Mouse (Mus musculus) forebrain, embryonic 11.5 days (tissue): ENCODE data around the gene Helt. TPM values are rescaled to one million over a fixed set of nuclear protein-coding genes. Genes with fewer than 3 reads are reported as not detected.
A peak's percentile ranks its signal among the peaks of the same experiment; 100 is the strongest.
"Not testable (repeated sequence)": the region's sequence is repeated elsewhere in the genome, so short reads cannot be mapped to it uniquely, and the experiment has no call there.

ENCODE experiments used
- ATAC-seq: fragments of 200-750 bp; cut with Nextera tagmentation; replicated peaks from 2 replicates; pipeline ENCODE4 v1.8.0; 2017; ENCODE audit warnings: moderate TSS enrichment; ENCODE audit not compliant: low FRiP score
- DNase-seq: peaks from one replicate; pipeline ENCODE4 v3.0.0-alpha.2; 2017; ENCODE audit warnings: low spot score
- H3K27ac ChIP-seq: fragments of 300-500 bp; sonication (generic); 2 replicates; pipeline ENCODE4 v1.5.1; 2014; ENCODE audit warnings: low read depth, low read length
- H3K27me3 ChIP-seq: fragments of 300-500 bp; sonication (generic); 2 replicates; pipeline ENCODE4 v1.6.1; 2014; ENCODE audit warnings: mild to moderate bottlenecking, low read length, mixed read lengths; ENCODE audit not compliant: control insufficient read depth, insufficient read depth
- H3K36me3 ChIP-seq: fragments of 300-500 bp; sonication (generic); 2 replicates; pipeline ENCODE4 v1.6.1; 2014; ENCODE audit warnings: mild to moderate bottlenecking, low read length, moderate library complexity, mixed read lengths; ENCODE audit not compliant: control insufficient read depth, insufficient read depth
- H3K4me1 ChIP-seq: fragments of 300-500 bp; sonication (generic); replicated peaks from 2 replicates; pipeline ENCODE4 v1.6.1; 2014; ENCODE audit warnings: low read length, mixed read lengths; ENCODE audit not compliant: control insufficient read depth, insufficient read depth
- H3K4me2 ChIP-seq: fragments of 300-500 bp; sonication (generic); 2 replicates; pipeline ENCODE4 v1.6.1; 2014; ENCODE audit warnings: low read depth, mild to moderate bottlenecking, low read length, moderate library complexity, mixed read lengths; ENCODE audit not compliant: severe bottlenecking
- H3K4me3 ChIP-seq: fragments of 300-500 bp; sonication (generic); 2 replicates; pipeline ENCODE4 v1.5.1; 2014; ENCODE audit warnings: low read depth, low read length
- H3K9ac ChIP-seq: fragments of 300-500 bp; sonication (generic); 2 replicates; pipeline ENCODE4 v1.6.1; 2014; ENCODE audit warnings: low read length
- H3K9me3 ChIP-seq: fragments of 300-500 bp; sonication (generic); 2 replicates; pipeline ENCODE4 v1.6.1; 2016; ENCODE audit warnings: low read length, mixed read lengths; ENCODE audit not compliant: control insufficient read depth
- WGBS: fragments of 180-500 bp; shearing (Covaris S2); extraction: QIAGEN DNeasy Blood & Tissue Kit; methylation state at CpG from one replicate; pipeline ENCODE4 v1.1.7; 2014; 5-methylcytosine and 5-hydroxymethylcytosine counted together
- polyA plus RNA-seq: library from polyadenylated mRNA; unstranded; fragments of >200 nt; fragmentation: Nextera tagmentation; extraction: Ambion mirVana; gene quantifications from 2 replicates; pipeline ENCODE4 v1.2.1, GENCODE M21; 2014

Helt gene
- polyA plus RNA-seq, 1 experiment from 2014 or later, result 7.4 TPM

- H3K27me3 ChIP-seq, result no peaks in the 10 kb centered on the region
- H3K9ac ChIP-seq, result no peak overlapping the region
- peaks cover 5% of the 10 kb centered on the region for H3K4me1 ChIP-seq
- no peaks in the 10 kb centered on the region for H3K36me3 ChIP-seq
- 41% methylated on average over 4 of the region's 4 CpGs for WGBS
- H3K4me3 ChIP-seq, result no peak overlapping the region
- DNase-seq (no peak), ATAC-seq (no peak)
- H3K9me3 ChIP-seq, result no peaks in the 10 kb centered on the region
- H3K4me2 ChIP-seq, result no peak overlapping the region
- H3K27ac ChIP-seq, result no peak overlapping the region
Observed at GRCm38 (mm10) chr8:46266801-46267200, 27.7 kb downstream of the Helt start.

GRCm38 (mm10) chr8:46264206-46264605 lies 30.3 kb downstream of the Helt start:
- not testable (repeated sequence) for H3K27me3 ChIP-seq, H3K9me3 ChIP-seq, H3K27ac ChIP-seq, H3K4me2 ChIP-seq, H3K36me3 ChIP-seq, H3K9ac ChIP-seq, H3K4me3 ChIP-seq, ATAC-seq, DNase-seq, H3K4me1 ChIP-seq
- WGBS, result 88% methylated on average over 4 of the region's 4 CpGs

- 25% methylated on average over 19 of the region's 19 CpGs for WGBS
- no peak overlapping the region for H3K9ac ChIP-seq
- no peak for ATAC-seq
- H3K4me2 ChIP-seq, result no peak overlapping the region
- H3K27ac ChIP-seq, result no peak overlapping the region
- H3K36me3 ChIP-seq, result no peaks in the 10 kb centered on the region
- no peak for DNase-seq
- H3K9me3 ChIP-seq, result no peaks in the 10 kb centered on the region
- H3K4me3 ChIP-seq, result no peak overlapping the region
- H3K27me3 ChIP-seq, result no peaks in the 10 kb centered on the region
- no peaks in the 10 kb centered on the region for H3K4me1 ChIP-seq
Observed at GRCm38 (mm10) chr8:46257921-46258682, 36.4 kb downstream of the Helt start.

GRCm38 (mm10) chr8:46252456-46252855 lies 42.0 kb downstream of the Helt start:
- Histone ChIP-seq H3K36me3 (no peaks in the 10 kb centered on the region), H3K4me3 (no peak overlapping the region), H3K4me2 (no peak overlapping the region), H3K9ac (no peak overlapping the region), H3K9me3 (no peaks in the 10 kb centered on the region), H3K27ac (no peak overlapping the region), H3K27me3 (no peaks in the 10 kb centered on the region; the same call in 1 of the 2 replicates), H3K4me1 (no peaks in the 10 kb centered on the region; the same call in 1 of the 2 replicates)
- ATAC-seq (no peak), DNase-seq (no peak)
- 83% methylated on average over 13 of the region's 13 CpGs for WGBS

GRCm38 (mm10) chr8:46251561-46251960 lies 42.9 kb downstream of the Helt start:
- H3K9me3 ChIP-seq, result no peaks in the 10 kb centered on the region
- no peak overlapping the region for H3K27ac ChIP-seq
- ATAC-seq (no peak), DNase-seq (no peak)
- H3K9ac ChIP-seq, result no peak overlapping the region
- H3K36me3 ChIP-seq, result no peaks in the 10 kb centered on the region
- H3K4me3 ChIP-seq, result no peak overlapping the region
- no peaks in the 10 kb centered on the region; the same call in 1 of the 2 replicates for H3K4me1 ChIP-seq
- H3K27me3 ChIP-seq, result no peaks in the 10 kb centered on the region; the same call in 1 of the 2 replicates
- 0 out of 2 replicates have a peak overlapping the region, but pooled peaks have one; percentile 12 for H3K4me2 ChIP-seq
- 41% methylated on average over 10 of the region's 10 CpGs for WGBS

GRCm38 (mm10) chr8:46246346-46246745 lies 48.1 kb downstream of the Helt start:
- H3K27me3 ChIP-seq, result no peaks in the 10 kb centered on the region; the same call in 1 of the 2 replicates
- H3K4me2 ChIP-seq, result no peak overlapping the region
- DNase-seq, result no peak
- H3K27ac ChIP-seq, result no peak overlapping the region
- no peak for ATAC-seq
- no peaks in the 10 kb centered on the region for H3K36me3 ChIP-seq
- H3K4me3 ChIP-seq, result no peak overlapping the region
- no peaks in the 10 kb centered on the region for H3K9me3 ChIP-seq
- H3K9ac ChIP-seq, result no peak overlapping the region
- H3K4me1 ChIP-seq, result peaks cover 6% of the 10 kb centered on the region; the same call in 1 of the 2 replicates
- WGBS, result 39% methylated on average over 11 of the region's 11 CpGs

GRCm38 (mm10) chr8:46242946-46243345 lies 51.5 kb downstream of the Helt start:
- Histone ChIP-seq H3K4me3 (no peak overlapping the region), H3K4me1 (peaks cover 6% of the 10 kb centered on the region; the same call in 1 of the 2 replicates), H3K27ac (no peak overlapping the region), H3K4me2 (no peak overlapping the region), H3K9ac (no peak overlapping the region), H3K27me3 (peaks cover 2% of the 10 kb centered on the region; the same call in 1 of the 2 replicates), H3K36me3 (no peaks in the 10 kb centered on the region), H3K9me3 (no peaks in the 10 kb centered on the region)
- 54% methylated on average over 7 of the region's 7 CpGs for WGBS
- DNase-seq (no peak), ATAC-seq (no peak)
